Mouse (Mus musculus): Measurements from ENCODE around the gene Gm44965. TPM values are rescaled to one million over a fixed set of nuclear protein-coding genes. Genes with fewer than 3 reads are reported as not detected.

Gm44965 gene
- total RNA-seq, 2 experiments from 2014 or later = not detected

GRCm38 (mm10) chr6:48566312-48566711 lies 27.4 kb upstream of the Gm44965 start:
- no peak for DNase-seq (ENCODE audit: low spot score in 2 of 2)
- TF ChIP-seq CTCF (conservative IDR thresholded peaks at IDR 0.05) = no peak
- Histone ChIP-seq H3K4me3 (no peak overlapping the region), H3K27ac (no peak overlapping the region)

- peak overlapping the region; percentile 3; the same call in 1 of the 2 replicates for H3K27ac ChIP-seq
- no peak for DNase-seq (ENCODE audit: low spot score in 2 of 2)
- no peak for TF ChIP-seq CTCF (conservative IDR thresholded peaks at IDR 0.05)
- H3K4me3 ChIP-seq = no peak overlapping the region
Measured at GRCm38 (mm10) chr6:48568036-48568984, 25.4 kb upstream of the Gm44965 start.

GRCm38 (mm10) chr6:48569065-48569807 lies 24.5 kb upstream of the Gm44965 start:
- TF ChIP-seq CTCF (conservative IDR thresholded peaks at IDR 0.05) = no peak
- Histone ChIP-seq H3K27ac (no peak overlapping the region), H3K4me3 (no peak overlapping the region)
- no peak for DNase-seq (ENCODE audit: low spot score in 2 of 2)

GRCm38 (mm10) chr6:48572014-48572413 lies 21.7 kb upstream of the Gm44965 start:
- peak overlapping the region; percentile 13; the same call in 1 of the 2 replicates for H3K4me3 ChIP-seq
- no peak for TF ChIP-seq CTCF (conservative IDR thresholded peaks at IDR 0.05)
- peak overlapping the region; percentile 59; the same call in 1 of the 2 replicates for H3K27ac ChIP-seq
- DNase-seq (ENCODE audit: low spot score in 2 of 2) = no peak

- no peak for DNase-seq (ENCODE audit: low spot score in 2 of 2)
- TF ChIP-seq CTCF (conservative IDR thresholded peaks at IDR 0.05) = no peak
- H3K27ac ChIP-seq = peak within 1 kb of the TSS; percentile 59; the same call in 1 of the 2 replicates
- H3K4me3 ChIP-seq = peak within 1 kb of the TSS; percentile 13; the same call in 1 of the 2 replicates
Measured at GRCm38 (mm10) chr6:48572572-48573061, 21.1 kb upstream of the Gm44965 start, which contains the start of gene Rarres2. Rarres2 (minus strand) TSS chr6:48572789.

GRCm38 (mm10) chr6:48573280-48573679 lies 20.5 kb upstream of the Gm44965 start:
- Histone ChIP-seq H3K4me3 (no peak overlapping the region), H3K27ac (no peak overlapping the region)
- DNase-seq (ENCODE audit: low spot score in 2 of 2) = no peak
- no peak for TF ChIP-seq CTCF (conservative IDR thresholded peaks at IDR 0.05)

- DNase-seq (ENCODE audit: low spot score in 2 of 2) = no peak
- Histone ChIP-seq H3K4me3 (no peak overlapping the region), H3K27ac (no peak overlapping the region)
- TF ChIP-seq CTCF (conservative IDR thresholded peaks at IDR 0.05) = no peak
Measured at GRCm38 (mm10) chr6:48573981-48574380, 19.8 kb upstream of the Gm44965 start.

GRCm38 (mm10) chr6:48578736-48579135 lies 15.0 kb upstream of the Gm44965 start:
- Histone ChIP-seq H3K4me3 (no peak overlapping the region), H3K27ac (peak overlapping the region; percentile 12; the same call in 1 of the 2 replicates)
- DNase-seq (ENCODE audit: low spot score in 2 of 2) = no peak
- no peak for TF ChIP-seq CTCF (conservative IDR thresholded peaks at IDR 0.05)

- peak overlapping the region; percentile 12; the same call in 1 of the 2 replicates for H3K27ac ChIP-seq
- no peak for DNase-seq (ENCODE audit: low spot score in 2 of 2)
- TF ChIP-seq CTCF (conservative IDR thresholded peaks at IDR 0.05) = no peak
- no peak overlapping the region for H3K4me3 ChIP-seq
Measured at GRCm38 (mm10) chr6:48579215-48579648, 14.5 kb upstream of the Gm44965 start.

GRCm38 (mm10) chr6:48581257-48581656 lies 12.5 kb upstream of the Gm44965 start:
- DNase-seq (ENCODE audit: low spot score in 2 of 2) = no peak
- Histone ChIP-seq H3K27ac (no peak overlapping the region), H3K4me3 (no peak overlapping the region)
- TF ChIP-seq CTCF (conservative IDR thresholded peaks at IDR 0.05) = no peak

- peak; percentile 97 for TF ChIP-seq CTCF (conservative IDR thresholded peaks at IDR 0.05)
- no peak overlapping the region for H3K27ac ChIP-seq
- peak; percentile 32 to 61 for DNase-seq (ENCODE audit: low spot score in 2 of 2)
- H3K4me3 ChIP-seq = no peak overlapping the region
Measured at GRCm38 (mm10) chr6:48582037-48582436, 11.7 kb upstream of the Gm44965 start.

GRCm38 (mm10) chr6:48589194-48589750 lies 4.5 kb upstream of the Gm44965 start, which contains the start of gene Gm45021:
Gm45021 (plus strand) TSS chr6:48589610.
- H3K27ac ChIP-seq = no peak within 1 kb of the TSS
- no peak within 1 kb of the TSS for H3K4me3 ChIP-seq
- TF ChIP-seq CTCF (conservative IDR thresholded peaks at IDR 0.05) = no peak
- DNase-seq (ENCODE audit: low spot score in 2 of 2) = no peak

All from layer of hippocampus, adult 2 months (tissue).